Mouse (Mus musculus): ENCODE results near the gene Zwilch. TPM values are rescaled to one million over a fixed set of nuclear protein-coding genes. Genes with fewer than 3 reads are reported as not detected.
"Not testable (repeated sequence)": the region's sequence is repeated elsewhere in the genome, so short reads cannot be mapped to it uniquely, and the experiment has no call there.

Zwilch gene
- 1 to 10 TPM in 2 of 4 experiments, under 1 TPM in 2; 0.60 to 1.4 (median 1.0) TPM for total RNA-seq (2022)

DNA sequence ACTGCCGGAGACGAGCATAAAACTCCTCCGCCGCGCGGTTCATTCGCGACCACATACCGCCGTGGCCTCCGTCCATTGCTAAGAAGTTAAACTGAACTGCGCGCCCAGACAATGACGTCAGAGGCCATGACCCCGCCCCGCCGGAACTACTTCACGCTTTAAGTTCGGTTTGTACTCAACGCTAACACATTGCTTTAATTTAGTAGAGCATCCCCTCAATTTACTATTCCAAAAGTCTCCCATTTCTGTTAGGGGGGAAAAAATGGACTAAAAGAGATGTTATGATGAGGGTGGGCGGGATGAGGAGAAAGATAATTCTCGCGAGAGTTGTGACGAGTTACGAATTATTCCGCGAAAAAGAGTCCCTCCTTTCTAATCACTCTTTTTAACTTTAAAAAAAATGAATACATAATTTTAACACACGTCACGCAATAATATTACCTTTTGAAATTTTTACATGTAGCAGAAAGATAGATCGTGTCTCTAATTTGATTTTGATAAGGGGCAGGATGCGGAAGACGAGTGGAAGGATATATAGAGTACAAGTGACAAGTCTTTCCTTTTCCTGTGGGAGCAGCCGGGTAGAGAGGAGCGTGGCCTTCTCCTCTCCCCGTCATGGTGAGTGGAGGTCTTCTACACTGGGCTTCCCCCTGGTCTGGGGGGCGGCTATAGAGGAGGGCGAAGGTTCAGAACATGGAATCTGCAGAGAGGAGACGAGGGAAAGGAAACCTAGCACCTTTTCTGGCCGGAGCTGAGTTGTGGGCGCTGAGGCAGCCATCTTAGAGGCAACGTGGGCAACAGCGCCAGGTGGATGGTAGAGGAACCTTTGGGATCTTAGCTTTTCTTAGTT is at the start of gene Zwilch, which contains the start of gene Rpl4:
Gene Zwilch (minus strand): TSS at position 289 of the 850 bp plus-strand sequence.
Gene Rpl4 (plus strand): TSS at position 560 of the 850 bp plus-strand sequence.
- DNase-seq (ENCODE audit: low spot score): peak; percentile 88

GRCm38 (mm10) chr9:64222098-64222497 is 49.2 kb upstream of the Zwilch start:
- DNase-seq (ENCODE audit: low spot score): no peak

- DNase-seq (ENCODE audit: low spot score): no peak
These were observed 48.6 kb upstream of the Zwilch start for GRCm38 (mm10) chr9:64221480-64221879.

- DNase-seq (ENCODE audit: low spot score): no peak
These were observed 47.7 kb upstream of the Zwilch start for GRCm38 (mm10) chr9:64220603-64221002.

DNA sequence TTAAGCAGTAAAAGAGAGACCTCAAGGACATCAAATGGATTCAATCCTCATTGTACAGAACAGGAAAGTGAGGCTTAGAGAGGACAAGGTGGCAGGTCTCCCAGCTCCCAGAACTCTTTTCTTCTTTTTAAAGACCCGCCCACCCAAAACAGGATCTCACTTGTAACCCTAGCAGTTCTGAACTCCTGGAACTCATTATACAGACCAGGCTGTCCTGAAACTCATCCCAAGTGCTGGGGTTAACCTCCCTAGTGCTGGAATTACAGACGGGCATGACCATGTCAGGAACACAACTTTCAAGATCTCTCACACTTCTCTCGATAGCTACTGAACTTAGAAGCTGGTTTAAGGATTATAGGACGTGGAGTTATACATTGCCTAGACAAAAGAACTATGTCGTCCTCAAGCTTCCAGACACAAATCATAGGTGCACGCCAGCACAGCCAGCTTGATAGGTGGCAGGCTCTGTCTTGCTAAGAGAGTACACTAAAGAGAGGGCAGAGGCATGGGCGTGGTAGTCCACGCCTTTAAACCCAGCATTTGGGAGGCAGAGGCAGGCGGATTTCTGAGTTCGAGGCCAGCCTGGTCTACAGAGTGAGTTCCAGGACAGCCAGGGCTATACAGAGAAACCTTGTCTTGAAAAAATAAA is 47.0 kb upstream of the Zwilch start:
- no peak for DNase-seq (ENCODE audit: low spot score)

DNA sequence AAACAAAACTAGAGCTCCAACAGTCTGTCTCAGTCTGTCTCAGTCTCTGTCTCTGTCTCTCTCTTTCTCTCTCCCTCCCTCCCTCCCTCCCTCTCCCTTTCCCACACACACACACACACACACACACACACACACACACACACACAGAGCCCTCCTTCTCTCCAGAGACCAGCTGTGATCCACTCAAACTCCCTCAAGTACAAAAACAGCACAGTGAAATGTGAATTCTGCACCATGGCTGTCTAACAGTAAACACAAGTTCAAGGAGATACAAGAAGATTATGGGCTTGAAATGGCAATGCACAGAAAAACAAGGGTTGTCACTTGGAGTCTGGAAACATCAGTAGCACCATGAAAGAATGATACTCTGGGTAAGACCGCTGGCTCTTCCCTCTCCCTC is 46.4 kb upstream of the Zwilch start:
- no peak for DNase-seq (ENCODE audit: low spot score)

GRCm38 (mm10) chr9:64217887-64218286 is 45.0 kb upstream of the Zwilch start:
- no peak for DNase-seq (ENCODE audit: low spot score)

GRCm38 (mm10) chr9:64216641-64217040 is 43.7 kb upstream of the Zwilch start:
- DNase-seq (ENCODE audit: low spot score): no peak

DNA sequence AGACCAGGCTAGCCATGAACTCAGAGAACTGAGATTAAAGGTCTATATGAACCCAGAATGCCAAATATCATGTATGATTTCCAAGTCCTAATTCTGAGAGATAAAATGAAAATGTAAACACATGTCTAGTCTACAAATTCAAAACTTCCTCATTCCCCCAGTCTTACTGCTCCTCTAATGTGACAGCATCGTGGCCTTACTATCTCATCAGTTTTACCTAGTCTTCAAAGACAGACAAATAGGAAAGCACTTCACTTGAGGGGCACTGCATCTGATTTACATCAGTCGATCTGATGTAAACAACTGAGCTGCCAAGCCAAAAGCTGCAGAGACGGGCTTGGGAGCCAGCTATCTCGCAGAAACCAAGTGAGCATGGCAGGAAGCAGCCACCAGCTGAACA is 43.2 kb upstream of the Zwilch start:
- no peak for DNase-seq (ENCODE audit: low spot score)

DNA sequence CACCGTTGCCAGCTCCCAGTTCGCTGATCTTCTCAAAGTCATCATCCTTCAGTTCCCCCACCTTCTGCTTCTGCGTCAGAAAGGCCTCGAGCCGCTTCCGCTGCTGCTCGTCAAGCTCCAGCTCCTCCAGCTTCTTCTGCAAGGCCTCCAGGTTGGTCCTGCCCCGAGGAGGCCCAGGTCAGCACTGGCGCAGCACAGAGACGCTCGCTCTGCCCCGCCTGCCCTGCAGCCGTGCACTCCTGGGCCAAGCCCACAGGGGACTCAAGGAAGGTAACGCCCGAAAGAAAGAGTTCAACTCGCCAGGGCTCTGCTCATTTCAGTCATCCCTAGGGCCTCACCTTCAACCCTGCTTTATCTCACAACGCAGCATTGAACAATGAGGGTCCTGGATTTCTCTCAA is 41.5 kb upstream of the Zwilch start:
- no peak for DNase-seq (ENCODE audit: low spot score)

DNA sequence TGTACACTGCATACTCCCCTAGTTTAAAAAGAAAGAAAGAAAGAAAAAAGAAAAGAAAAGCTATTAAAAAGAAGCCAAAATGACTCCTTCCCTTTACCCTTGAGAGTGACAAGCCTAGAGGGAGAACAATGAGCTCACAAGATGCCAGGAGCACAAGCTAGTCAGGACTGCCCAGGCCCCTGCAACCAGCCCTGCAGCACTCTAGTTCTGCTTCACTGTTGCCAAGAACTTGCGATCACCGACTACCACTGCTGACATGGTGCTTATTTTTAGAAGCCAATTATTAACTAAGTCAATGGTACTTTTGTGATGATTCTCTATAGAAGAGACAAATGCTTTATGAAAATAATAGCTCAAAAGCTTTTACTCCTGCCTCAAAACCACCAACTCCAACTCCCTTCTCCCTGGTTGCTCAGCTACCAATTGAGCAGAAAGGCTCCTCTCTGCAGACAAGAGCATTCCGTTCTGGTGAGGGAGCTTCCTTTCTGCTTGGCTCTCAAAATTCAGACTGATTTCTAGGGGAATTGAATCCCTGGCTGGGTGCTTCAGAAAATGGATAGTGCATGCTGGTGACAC is 34.7 kb upstream of the Zwilch start:
- DNase-seq (ENCODE audit: low spot score): peak; percentile 28

GRCm38 (mm10) chr9:64202866-64203265 is 30.0 kb upstream of the Zwilch start:
- DNase-seq (ENCODE audit: low spot score): no peak

DNA sequence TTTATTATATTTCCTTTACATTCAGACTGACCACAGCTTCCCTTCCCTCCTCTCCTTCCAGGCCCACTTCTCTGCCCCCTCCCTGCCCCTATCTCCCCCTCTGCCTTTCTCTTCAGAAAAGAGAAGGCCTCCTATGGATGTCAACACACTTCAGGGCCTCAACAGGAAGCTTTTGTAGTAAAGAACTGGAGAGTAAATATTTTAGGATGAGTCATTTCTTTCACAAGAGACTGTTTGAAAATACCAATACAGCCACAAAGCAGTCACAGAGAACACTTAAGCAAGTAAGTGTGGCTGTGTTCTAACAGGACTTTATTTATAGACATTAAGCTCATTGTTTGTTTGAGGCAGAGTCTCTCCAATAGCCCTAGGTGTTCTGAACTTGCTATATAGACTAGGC is 29.4 kb upstream of the Zwilch start:
- no peak for DNase-seq (ENCODE audit: low spot score)

DNA sequence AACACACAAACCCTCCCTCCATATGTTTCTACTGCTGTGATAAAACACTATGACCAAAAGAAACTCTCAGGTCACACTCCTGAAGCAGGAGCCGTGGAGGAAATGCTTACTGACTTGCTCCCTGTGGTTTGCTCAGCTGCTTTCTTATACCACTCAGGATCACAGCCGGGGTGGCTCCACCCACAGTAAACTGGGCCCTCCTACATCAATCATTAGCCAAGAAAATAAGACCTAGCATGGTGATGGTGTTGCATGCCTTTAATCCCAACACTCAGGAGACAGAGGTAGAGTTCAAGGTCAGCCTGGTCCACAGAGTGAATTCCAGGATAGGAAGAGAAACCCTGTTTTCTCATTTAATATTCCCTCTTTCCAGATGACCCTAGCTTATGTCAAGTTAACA is 27.0 kb upstream of the Zwilch start:
- no peak for DNase-seq (ENCODE audit: low spot score)

- not testable (repeated sequence) for DNase-seq (ENCODE audit: low spot score)
These were observed 26.0 kb upstream of the Zwilch start for GRCm38 (mm10) chr9:64198763-64199418.

DNA sequence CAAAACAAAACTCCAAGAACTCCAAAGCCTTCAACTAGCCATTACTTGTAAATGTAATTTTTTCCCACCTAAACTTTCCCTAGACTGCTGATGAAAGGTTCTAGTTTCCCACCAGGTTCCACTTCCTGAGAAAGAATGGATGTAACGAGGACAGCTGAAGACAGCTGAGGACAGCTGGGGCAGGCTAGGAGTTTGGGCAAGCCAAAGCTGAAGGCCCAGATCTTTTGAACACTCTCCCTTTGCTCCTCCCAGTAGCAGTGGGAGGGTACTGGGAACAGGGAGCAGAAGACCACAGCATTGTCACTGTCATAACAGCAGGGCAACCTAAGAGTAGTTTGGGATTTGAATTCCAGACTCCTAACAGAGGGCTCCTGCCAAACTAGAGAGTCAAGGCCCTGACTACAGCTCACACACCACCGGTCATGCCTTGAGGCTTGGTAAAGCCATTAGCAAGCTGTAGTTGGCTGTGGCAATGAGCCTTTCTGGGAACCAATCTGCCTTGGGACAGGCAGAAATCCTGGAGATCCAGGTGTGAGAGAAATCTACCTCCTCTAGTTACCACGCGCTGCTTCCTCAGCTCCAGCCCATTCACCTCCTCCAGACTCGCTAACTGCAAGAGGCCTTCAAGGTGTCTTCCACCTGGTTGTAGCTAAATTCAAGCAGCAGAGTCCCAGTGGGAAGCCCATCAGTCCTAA is 25.3 kb upstream of the Zwilch start:
- DNase-seq (ENCODE audit: low spot score): no peak

- DNase-seq (ENCODE audit: low spot score): no peak
These were observed 24.6 kb upstream of the Zwilch start for GRCm38 (mm10) chr9:64197524-64197923.

DNA sequence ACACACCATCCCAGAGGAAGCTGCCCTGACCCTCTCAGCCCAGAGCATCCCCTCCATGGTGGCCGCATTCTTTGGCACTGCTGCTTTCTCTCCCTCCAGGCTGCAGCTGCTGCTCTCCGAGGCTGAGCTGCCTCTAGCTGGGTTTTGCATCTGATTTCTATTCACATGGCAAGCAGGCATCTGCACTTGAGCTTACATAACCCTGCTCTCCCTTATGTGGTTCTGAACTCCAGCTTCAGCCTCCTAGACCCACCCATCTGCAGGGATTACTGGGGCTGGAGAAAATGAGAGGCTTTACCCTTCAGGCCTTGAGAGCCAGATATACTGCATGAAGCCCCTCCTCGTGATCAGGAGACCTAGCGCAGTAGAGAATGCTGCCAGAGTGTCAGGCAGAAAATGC is 22.6 kb upstream of the Zwilch start:
- DNase-seq (ENCODE audit: low spot score): no peak

DNA sequence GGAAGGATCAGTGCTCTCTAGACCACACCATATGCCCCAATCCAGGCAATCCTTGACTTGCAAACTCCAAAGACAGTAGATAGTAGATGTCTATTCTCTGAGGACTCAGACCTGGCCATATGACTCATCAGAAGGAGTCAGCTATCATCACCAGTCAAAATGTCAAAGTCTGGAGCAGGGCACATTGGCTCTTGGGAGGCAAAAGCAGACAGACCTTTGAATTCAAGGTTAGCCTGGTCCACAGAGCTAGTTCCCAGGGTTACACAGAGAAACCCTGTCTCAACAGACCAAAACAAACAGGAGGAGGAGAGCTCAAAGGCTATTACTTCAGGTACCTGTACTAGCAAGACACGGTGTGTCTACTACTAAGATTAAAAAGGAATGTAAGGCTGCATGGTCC is 21.0 kb upstream of the Zwilch start:
- no peak for DNase-seq (ENCODE audit: low spot score)

GRCm38 (mm10) chr9:64184166-64184840 is 11.4 kb upstream of the Zwilch start:
- no peak for DNase-seq (ENCODE audit: low spot score)

DNA sequence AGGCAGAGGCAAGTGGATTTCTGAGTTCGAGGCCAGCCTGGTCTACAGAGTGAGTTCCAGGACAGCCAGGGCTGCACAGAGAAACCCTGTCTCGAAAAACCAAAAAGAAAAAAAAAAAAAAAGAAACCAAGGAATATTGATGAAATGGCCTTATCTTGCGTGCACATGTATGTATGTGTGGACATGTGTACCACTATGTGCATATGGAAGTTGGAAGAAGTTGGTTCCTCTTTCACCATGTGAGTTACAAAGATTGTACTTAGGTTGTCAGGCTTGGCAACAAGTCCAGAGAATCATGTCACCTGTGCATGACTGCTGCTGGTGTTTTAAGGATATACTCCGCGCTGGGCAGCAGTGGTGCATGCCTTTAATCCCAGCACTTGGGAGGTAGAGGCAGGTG is 10.4 kb upstream of the Zwilch start:
- not testable (repeated sequence) for DNase-seq (ENCODE audit: low spot score)

All from heart, adult 8-10 months (tissue).